Mouse (Mus musculus) heart, adult 11 months (tissue): Measurements from ENCODE around the gene Tmc4.

Experiments used
- DNase-seq: peaks from one replicate; pipeline ENCODE4 v3.0.0; 2022

Gene Tmc4

DNA sequence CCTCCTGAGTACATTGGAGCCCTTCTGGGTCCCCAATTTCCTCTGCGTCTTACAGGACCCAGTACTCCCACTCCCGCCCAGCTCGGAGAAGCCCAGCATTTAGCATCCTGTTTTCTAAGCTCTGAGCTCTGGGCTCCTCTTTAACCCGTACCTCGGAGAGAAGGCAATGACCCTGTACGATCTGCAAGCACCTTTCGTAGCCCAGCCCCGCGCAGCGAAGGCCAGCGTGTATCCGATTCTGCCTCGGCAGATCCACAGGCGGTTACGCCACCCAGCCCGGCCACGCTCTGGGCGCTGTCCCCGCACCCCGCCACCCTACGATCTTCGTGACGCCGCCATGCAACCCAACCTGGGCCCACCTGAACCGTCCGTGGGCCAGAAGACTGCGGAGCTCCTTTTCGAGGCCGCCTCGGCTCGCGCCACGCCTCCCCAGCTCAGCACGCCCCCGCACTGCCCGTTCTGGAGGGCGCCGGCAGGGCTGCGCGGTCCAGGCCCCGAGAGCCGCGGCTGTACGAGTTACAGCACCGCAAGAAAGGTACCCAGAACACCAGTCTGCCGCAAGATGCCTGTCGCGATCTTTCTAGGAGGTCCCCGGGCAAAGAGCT, 15.1 kb upstream of the Tmc4 start, which contains the start of gene Tsen34:
TSS of gene Tsen34 (plus strand) at position 482 of the 605 bp plus-strand sequence.
- DNase-seq = no peak

DNA sequence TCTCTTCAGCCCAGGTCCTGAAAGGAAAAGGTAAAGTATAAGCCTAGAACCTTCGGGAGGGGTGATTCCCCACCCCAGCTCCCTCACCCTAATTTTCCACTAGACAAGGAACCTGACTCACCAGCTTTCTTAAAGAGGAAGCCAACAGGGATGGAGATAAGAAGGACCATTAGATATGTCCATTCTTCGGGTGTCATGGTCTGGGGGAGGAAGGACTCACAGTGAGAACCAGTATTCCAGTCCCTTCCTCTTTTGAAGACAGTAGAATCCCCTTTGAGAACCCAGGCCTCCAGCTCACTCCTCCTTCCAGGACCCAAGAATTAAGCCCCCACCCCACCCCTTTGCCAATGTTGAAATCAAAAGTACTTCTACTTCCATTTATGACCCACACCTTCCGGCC, 14.6 kb upstream of the Tmc4 start:
- DNase-seq = peak; percentile 87

DNA sequence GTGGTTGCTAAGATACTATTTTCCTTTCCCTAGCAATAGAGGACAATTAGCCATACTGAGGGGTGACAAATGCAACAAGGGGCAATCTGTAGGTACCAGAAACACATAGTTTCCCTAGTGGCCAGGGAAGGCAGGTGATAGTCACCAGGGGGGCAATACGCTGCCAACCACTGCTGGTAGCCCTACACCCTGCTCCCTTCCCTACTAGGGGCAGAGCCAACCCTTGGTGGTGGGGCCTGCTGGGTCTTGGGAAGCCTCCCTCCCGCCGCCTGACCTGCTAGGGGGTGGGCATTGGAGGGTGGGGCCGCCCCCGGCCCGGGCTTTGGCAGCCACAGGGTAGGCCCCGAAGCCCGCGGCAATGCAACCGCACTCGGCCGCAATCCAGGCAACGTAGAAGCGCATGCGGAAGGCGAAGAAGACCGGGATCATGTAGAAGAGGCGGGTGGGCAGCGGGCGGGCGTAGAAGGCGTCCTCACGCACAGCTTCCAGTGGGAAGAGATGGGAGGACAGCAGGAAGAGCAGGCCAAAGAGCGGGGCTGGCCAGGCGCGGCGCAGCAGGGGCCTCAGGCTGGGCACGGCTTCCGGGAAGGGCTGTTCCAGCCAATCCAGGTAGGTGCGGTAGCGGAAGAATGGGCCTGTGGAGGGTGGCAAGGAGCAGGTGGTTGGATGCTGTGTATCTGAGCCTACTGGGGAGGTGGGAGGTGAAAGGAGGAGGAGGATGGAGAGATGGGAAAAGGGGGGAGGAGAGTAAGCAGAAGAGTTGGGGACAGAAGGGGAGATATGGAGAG, 8.2 kb upstream of the Tmc4 start:
- DNase-seq = no peak

DNA sequence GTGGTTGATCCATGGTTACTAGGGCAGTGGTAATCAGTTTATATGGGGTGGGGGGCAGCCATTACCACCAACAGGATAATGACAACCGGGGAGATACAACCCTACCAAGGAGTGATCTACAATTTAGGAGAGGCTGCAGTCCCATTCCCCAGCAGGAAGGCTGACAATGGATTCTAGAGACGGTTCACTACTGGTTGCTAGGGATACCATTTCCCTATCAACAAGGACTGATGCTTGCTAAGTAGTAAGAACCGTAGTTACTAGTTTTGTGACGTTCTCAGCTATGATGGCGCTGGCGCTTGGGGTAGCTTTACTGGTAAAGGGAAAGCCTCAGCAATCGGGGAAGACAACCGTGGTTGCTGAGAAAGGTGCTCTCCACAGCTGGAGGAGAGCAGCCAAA, 7.3 kb upstream of the Tmc4 start:
- DNase-seq = no peak

DNA sequence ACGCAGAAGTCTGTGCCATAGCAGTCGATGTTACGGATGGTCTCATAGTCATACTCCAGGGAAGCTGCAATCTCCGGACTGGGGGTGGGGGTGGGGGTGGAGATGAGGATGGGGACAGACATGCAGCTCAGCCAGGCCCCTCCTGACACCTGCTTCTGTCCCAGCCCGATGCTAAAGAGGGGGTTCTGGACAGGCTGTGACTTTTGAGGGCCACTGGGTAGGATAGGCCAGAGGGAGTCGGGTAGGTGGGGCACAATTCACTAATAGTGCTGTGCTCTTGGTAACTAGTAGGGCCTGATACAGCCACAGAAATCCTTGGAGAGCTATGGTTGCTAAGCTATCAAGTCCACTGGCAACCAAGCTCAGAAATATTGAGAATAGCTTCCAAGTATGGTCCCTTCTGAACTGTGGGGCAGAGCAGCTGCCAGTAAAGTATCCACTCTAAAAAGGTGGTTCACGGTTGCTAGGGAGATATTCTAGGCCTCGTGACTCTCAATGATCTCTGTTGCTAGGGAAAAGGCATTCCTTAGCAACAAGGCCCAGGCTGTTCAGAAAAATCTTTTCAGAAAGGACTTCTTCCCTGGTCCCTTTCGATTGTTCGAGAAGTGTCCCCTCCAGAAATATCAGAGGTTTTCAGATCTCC, 6.7 kb upstream of the Tmc4 start:
- no peak for DNase-seq

DNA sequence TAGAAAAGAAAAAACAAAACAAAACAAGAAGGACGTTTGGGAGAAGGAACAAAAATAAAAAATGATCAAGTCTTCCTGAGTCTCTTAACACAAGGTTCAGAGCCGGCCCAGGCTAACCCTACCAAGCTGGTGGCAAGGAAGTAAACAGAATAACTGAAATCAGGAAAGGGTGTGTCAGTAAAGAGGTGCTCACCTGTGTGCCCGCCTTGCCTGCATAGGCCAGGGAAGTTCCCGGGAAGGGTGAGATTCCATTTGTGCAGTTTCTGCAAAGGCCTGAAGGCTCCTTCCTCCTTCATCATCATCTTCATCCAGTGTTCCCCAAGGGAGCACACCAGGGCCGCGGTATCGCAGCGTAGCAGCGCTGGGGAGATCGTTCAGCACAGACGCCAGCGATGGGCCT, 982 bp downstream of the Tmc4 start:
- DNase-seq = no peak

DNA sequence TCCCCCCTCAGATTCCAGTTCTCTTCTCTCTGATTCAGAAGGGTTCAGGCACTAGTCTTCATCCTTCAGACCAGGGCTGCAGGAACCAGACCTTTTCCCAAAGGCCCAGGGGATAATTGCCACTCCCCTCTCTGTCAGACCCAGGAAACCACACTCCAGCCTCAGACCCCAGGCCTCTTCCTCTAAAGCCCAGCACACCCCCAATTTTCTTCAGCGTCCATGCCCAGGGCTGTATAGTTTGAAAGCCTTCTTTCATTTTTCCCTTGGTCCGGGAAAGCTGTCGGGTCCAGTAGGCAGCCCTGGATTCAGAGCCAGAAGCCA, 2.2 kb downstream of the Tmc4 start:
- no peak for DNase-seq

DNA sequence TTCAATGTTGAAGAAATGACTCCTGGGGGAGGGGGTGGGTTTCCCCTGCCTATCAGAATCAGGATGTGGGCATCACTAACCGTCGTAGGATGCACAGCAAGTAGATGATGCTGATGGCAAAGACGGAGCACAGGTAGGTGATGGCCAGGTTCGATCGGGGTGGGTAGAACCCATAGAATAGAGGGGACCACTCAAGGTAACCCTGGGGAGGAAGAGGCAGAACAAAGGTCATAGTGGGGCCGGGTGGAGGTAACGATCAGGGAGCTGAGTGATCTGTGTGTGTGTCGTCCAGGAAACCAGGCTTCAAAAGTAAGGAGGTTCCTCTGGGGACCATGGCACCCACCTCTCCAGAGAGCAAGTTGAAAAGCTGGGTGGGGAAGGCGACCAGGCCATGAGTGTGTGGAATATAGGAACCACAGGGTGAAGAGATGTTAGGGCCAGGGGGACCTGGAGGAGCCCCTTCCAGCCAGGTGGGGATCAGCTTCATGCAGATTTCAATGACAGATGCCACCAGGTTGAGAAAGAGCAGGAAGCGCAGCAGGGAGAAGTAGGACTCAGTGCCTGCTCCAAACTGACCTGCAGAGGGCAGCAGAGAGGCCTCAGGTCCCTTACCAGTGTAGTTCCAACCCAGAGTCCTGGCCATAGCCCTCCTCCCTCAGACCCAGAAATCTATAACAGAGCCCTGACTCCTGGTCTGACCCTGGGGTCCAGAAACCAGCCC, 2.7 kb downstream of the Tmc4 start:
- peak; percentile 96 for DNase-seq

DNA sequence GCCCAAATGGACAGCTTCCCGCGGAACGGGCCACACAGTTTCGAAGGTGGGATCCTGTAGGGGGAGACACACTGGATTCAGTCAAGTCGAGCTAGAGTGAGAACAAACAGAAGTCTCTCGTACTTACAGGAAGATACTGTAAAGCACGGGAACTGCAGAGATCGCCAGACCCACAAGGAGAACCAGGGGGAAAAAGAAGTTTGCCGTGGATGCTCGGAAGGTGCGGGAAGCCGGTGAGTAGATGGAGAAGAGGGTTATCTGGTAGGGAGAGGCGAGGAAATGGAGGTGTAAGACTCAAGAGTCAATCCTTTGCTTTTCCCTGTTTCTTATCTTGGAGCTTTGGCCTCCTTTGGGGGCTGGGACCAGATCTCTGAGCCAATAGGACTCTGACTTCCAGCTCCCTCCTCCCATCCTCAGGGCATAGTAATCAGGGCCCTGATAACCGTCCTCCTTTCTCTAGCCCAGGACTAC, 10.4 kb downstream of the Tmc4 start:
- no peak for DNase-seq

DNA sequence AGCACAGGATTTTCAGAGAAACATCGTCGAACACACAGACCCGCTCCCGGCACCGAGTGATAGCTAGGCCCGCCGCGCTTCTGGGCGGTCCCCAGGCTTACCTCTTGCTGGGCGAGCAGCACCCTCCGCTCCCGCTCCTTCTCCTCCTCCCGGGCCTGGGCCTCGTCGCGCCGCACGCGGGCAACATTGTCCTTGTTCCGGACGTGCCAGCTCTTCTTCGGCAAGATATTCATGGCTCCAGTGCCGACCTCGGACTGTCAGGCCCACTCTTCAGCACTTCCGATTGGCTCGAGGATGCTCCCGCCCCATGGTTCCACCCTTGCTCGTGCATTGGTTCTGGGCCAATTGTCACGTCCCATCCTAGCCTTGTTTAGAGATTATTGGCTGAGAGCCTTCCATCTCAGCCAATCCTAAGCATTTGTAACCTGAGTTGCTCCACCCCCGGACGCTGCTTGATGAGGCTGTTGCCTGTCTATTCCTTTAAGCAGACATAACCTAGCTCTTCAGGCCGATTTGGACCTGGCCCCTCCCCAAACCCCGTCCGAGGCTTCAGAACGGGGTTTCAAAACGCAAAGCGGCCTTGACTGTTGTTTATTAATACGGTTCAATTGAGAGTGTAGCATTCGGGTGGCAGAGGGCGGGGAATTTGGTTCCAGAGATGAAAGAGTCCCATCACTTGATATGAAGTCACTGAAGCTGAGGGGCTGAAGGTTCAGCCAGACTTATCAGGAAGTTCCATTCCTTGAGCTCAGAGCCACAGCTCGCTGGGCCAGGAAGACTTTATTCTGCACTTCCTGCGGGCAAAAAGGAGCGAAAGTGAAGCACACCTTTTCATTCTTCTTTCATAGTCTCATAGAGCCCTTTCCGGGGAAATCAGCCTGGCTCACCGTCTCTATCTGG, 11.9 kb downstream of the Tmc4 start, which contains the start of gene Leng1:
TSS of gene Leng1 (minus strand) at position 626 of the 900 bp plus-strand sequence.
- peak; percentile 100 for DNase-seq

DNA sequence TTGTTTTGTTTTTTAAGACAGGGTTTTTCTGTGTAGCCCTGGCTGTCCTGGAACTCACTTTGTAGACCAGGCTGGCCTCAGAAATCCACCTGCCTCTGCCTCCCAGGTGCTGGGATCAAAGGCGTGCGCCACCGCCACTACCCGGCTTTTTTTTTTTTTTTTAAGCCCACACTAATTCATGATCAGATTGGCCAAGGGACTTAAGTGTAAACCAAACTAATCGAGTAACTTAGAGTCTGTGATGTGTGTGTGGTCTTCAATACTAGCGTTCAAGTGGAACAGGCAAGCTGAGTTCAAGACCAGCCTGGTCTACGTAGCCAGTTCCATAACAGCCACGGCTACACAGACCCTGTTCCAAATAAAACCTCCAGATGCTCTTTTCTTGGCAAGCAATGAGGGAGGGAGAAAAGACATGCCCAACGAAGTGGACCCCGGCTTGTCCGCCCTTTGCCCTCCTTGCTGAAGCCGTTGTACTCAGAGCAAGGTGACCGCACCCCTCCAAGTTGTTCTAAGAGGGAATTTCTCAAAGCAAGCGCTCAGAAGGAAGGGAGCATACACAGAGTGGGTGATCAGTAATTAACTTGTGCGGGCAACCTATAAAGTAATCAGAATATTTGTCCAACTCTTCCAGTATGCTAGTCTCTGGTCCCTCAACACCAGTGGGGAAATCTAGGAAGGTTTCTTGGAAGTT, 12.7 kb downstream of the Tmc4 start:
- no peak for DNase-seq

DNA sequence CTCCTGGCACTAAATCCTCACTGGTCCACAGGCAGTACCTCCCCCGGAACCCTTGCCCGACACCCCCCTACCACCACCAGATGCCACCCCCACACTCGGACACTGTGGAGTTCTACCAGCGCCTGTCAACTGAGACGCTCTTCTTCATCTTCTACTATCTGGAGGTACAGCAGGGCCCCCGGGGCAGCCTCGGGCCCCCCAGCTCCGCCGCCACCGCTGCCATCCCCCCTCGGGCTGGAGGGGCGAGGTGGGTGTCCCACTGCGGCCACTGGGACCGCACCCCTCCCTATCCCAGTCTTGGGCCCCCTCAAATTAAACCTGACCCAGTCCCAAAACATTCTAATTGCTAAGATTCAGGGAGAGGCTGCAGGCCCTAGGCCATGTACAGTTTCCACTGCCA, 18.8 kb downstream of the Tmc4 start:
- peak; percentile 92 for DNase-seq

DNA sequence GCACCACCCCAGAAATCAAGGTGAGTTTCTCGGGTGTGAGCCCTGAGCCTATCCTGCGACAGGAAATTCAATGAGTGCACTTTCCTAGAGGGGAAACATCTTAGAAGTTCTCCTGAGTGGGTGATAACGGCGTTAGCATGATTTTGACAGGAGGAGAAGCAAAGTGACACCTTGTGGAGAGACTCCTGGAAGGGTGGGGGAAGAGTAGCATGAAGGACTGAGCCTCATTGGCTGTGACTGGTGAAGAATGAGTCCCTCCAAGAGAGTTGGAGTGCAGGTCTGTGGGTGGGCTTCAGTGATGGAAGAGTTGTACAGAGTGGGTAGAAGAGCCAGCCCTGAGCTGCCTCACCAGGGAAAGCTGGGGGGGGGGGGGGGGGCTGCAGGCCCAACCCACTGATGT, 20.4 kb downstream of the Tmc4 start:
- DNase-seq = no peak

DNA sequence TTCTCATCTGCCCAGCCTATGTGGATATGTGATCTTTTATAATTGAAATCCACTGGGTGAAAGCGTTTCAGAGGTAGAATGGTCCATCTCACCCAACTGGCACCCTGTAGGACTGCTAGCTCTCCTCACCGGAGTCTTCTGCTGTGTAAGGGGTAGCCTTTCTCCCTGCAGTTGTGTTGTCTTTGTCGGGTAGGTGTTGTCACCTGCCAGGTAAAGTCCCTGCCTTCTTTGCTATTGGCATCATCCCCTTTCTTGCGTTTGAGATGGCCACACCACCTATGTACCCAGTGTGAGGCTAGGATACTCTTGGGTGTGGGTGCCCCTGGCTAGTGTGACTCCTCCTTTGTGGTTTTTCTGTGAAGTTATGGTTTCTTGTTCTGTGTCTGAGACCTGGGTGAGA, 30.7 kb downstream of the Tmc4 start:
- peak; percentile 90 for DNase-seq

DNA sequence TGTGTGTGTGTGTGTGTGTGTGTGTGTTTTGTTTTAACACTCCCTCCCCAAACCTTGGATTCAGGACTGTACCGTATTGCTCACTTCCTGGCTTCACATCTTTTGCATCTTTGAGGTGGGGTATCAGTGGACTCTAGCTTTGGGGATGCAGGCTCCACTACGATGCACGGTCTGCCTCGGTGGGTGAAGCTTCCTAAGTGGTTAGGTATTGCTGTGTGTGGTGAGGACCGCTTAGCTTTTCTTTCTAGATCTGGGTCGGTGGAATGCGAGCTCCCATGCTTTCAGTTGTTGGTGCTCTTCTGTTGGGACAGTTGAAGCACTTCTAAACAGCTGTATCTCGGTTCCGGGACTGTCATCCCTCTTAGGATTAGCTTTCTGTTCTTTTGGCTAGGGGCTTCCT, 31.2 kb downstream of the Tmc4 start:
- DNase-seq = peak; percentile 85

DNA sequence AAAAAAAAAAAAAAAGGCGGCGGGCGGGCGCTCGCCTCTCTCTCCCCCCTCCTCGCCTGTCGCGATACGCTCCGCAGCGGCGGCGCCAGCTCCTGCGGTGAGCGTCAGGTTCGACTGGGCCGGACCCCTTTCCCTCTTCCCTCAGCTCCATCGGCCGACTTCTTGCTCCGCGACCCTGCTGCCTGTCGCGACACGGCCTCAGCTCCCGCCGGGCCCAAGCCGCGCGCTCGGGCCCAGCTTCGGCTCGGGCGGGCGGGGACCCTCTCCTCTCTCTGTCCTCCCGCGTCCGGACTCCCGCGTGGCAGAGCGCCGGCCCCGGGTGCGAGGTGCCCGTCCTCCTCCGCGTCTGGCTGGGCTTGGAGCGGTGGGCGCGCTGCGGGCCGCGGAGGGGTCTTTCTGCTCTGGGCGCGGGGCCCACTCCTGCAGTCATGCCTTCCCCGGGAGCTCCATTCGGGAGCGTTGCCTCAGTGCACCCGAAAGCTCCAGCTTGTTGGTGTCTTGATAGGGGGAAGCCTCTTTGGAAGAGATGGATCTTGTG, 31.8 kb downstream of the Tmc4 start:
- DNase-seq = no peak

DNA sequence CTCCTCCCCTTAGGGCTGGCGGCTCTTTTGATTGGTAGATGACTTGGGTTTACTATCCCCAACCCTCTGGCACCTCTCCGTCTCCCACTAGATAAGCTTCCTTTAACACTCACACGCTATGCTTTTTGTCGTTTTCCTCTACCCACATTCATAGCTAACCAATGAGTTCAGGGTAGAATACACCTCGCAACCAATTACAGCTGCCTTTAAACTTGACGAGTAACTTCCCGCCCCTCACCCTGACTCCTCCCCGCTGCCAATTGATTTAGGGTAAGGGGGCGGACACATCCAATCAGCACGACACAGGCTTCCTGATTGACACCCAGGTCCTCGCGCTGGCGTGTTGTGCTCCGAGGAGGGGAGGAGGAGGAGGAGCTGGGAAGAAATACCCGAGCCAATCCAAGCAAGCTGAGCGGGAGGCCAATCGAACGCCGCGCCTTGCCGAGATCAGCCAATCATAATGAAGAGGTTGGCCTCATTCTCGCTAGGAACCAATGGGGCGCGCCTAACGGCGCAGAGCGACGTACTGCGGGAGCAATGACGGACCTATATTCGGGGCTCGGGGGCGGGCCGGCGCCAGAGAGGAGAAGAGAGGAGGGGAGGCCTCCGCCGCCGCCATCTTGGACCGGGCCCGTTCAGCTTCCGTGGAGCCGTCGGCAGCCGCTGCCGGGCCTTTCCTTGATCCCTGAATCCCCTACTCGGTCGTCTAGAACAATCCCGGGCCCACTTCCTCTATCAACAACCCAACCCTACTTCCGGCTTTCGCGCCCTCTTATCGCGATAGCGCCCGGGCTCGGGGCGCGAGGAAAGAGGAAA, 32.5 kb downstream of the Tmc4 start, which contains the start of gene Cnot3:
TSS of gene Cnot3 (plus strand) at position 597 of the 816 bp plus-strand sequence.
- DNase-seq = peak; percentile 100

DNA sequence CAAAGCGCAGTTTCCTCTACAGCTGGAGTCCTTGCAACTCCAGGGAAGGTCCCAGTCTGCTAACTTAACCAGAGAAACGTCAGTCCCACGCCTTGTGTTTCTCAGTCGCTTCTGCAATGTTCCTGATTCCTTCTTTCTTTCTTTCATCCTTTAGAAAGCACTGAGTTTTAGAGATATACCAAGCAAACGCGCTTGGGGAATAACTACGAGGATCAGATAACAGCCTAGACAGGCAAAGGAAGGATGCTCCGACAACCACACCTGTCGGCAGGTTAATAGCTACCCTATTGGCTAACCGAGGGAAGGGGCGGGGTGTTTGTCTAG, 33.0 kb downstream of the Tmc4 start:
- no peak for DNase-seq

DNA sequence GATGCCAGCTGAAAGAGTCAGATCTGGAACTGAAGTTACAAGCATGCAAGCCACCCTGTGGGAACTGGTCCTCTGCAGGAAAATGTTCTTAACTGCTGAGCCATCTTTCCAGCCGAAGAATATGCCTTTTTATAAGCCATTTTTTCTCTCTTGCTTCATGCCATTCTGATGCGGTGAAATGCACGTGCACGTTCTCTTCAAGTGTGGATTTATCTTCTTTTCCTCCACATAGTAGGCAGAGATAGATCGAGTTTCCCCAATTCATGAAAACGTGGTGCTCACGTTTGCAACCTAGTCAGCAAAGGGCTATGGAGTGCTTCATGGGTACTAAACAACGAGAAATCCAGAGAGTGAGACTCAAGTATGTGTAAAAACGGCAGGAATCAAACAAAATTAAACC, 33.5 kb downstream of the Tmc4 start:
- no peak for DNase-seq

DNA sequence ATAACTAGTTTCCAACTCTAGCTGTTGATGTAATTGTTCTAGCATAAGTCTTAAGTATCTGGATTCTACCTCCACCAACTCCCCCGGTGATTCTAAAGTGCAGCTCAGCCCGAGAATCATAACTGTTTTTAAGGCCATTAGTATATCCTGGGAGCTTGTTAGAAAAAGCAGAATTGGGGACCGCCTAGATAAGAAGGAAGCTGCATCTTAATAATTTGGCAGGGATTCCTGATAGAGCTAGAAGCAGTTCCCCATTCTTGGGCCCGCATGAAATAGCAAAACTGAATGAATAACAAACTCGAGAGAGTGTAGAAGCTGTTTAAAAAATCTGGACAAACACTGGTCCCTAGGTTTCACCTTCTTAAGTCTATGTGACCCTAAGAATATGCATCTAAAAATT, 33.9 kb downstream of the Tmc4 start:
- peak; percentile 79 for DNase-seq

DNA sequence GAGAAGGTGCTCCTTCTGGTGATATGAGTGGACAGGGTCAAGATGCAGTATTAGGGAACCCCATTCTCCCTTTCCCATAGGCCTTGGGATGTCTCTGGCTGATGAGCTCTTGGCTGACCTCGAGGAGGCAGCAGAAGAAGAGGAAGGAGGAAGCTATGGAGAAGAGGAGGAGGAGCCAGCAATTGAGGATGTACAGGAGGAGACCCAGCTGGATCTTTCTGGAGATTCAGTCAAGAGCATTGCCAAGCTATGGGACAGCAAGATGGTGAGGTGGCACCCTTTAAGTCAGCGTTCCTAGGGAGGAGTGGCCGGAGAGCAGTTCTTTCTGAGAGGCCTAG, 46.9 kb downstream of the Tmc4 start:
- DNase-seq = no peak
